Mouse (Mus musculus) testis, adult 2 months (tissue): Measurements from ENCODE around the gene Abhd15. TPM values are rescaled to one million over a fixed set of nuclear protein-coding genes. Genes with fewer than 3 reads are reported as not detected.
A peak's percentile ranks its signal among the peaks of the same experiment; 100 is the strongest.

Experiments
- H3K27ac ChIP-seq: fragments of 200-500 bp; 2 replicates; pipeline ENCODE4 v1.5.1; 2012; ENCODE audit warnings: low read depth, low read length; ENCODE audit not compliant: control insufficient read depth, insufficient read depth
- H3K27me3 ChIP-seq: fragments of 200-500 bp; 2 replicates; pipeline ENCODE4 v1.6.1; 2012; ENCODE audit warnings: mild to moderate bottlenecking, low read length, moderate library complexity; ENCODE audit not compliant: control insufficient read depth, insufficient read depth
- H3K36me3 ChIP-seq: fragments of 200-500 bp; 2 replicates; pipeline ENCODE4 v1.6.1; 2012; ENCODE audit warnings: mild to moderate bottlenecking, low read length; ENCODE audit not compliant: control insufficient read depth, insufficient read depth
- H3K4me1 ChIP-seq: fragments of 200-500 bp; 2 replicates; pipeline ENCODE4 v1.6.1; 2012; ENCODE audit warnings: low read length; ENCODE audit not compliant: control insufficient read depth, insufficient read depth
- H3K4me3 ChIP-seq: fragments of 200-500 bp; 2 replicates; pipeline ENCODE4 v1.5.1; 2012; ENCODE audit warnings: low read depth, mild to moderate bottlenecking, low read length, moderate library complexity, mixed read lengths; ENCODE audit not compliant: control insufficient read depth
- CTCF ChIP-seq: fragments of 200-500 bp; IDR thresholded peaks from 2 replicates; pipeline ENCODE4 v1.5.1; 2012; ENCODE audit warnings: low read depth, mild to moderate bottlenecking, inconsistent platforms, low read length, moderate library complexity; ENCODE audit not compliant: control insufficient read depth, insufficient read depth, insufficient replicate concordance
- POLR2A ChIP-seq: fragments of 200-500 bp; IDR thresholded peaks from 2 replicates; pipeline ENCODE4 v1.6.1; 2012; ENCODE audit warnings: low read depth, mild to moderate bottlenecking, inconsistent platforms, low read length, moderate library complexity; ENCODE audit not compliant: control insufficient read depth
- polyA plus RNA-seq: library from polyadenylated mRNA; depleted of rRNA; stranded (reverse); fragments of >200 nt; gene quantifications from 2 replicates; pipeline ENCODE4 v1.2.3, GENCODE M21; 2012

Gene Abhd15
- polyA plus RNA-seq, 1 experiment, result 0.17 TPM

- TF ChIP-seq CTCF (no peak), POLR2A (no peak)
- no peaks in the 10 kb centered on the region for H3K27me3 ChIP-seq
Observed at GRCm38 (mm10) chr11:77476216-77476615, 38.7 kb upstream of the Abhd15 start.

DNA sequence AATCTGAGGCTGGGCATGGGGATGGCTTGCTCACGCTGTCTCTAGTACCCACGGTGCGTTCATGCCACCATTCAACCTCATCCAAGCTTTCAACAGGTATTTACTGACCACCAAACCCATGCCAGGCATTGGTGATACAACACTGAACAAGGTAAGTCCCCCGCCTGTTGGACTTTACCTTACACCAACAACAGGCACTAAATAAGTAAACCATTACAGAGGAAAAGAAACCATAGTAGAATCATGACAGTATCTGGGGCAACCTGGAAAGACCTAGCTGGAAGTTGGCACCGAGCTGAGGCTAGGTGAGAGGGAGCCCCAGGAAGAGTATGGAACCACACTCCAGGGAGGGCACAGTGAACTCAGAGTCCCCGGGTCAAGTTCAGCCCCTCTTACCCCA lies 38.0 kb upstream of the Abhd15 start:
- H3K4me3 ChIP-seq, result no peak overlapping the region
- no peaks in the 10 kb centered on the region for H3K27me3 ChIP-seq
- TF ChIP-seq POLR2A (no peak), CTCF (no peak)
- H3K36me3 ChIP-seq, result no peaks in the 10 kb centered on the region
- H3K27ac ChIP-seq, result no peak overlapping the region
- H3K4me1 ChIP-seq, result peaks cover under 1% of the 10 kb centered on the region

More at GRCm38 (mm10) chr11:77476216-77476615, 38.7 kb upstream of the Abhd15 start:
- Histone ChIP-seq H3K4me1 (peaks cover 5% of the 10 kb centered on the region), H3K27ac (no peak overlapping the region), H3K36me3 (no peaks in the 10 kb centered on the region), H3K4me3 (no peak overlapping the region)

DNA sequence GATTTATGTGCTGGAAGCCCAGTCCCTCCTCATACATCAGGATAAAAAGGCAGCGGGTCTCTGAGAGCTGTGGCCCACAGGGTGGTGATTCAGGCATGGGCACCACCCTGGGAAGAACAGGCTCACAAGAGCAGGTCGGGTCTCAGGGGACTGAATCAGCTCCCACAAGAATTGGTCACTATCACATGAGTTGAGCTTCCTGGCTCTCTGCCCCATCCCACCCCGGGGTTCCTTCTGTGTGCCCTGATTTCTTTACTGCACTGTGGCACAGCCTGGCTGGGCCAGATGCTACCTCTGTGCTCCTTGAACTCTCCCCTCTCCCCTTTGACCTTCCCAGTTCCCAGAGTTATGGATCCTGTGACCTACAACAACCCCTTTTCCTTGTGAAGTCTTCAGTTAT lies 31.9 kb upstream of the Abhd15 start:
- Histone ChIP-seq H3K4me1 (no peaks in the 10 kb centered on the region), H3K4me3 (no peak overlapping the region), H3K27ac (no peak overlapping the region), H3K27me3 (no peaks in the 10 kb centered on the region), H3K36me3 (no peaks in the 10 kb centered on the region)
- TF ChIP-seq POLR2A (no peak), CTCF (no peak)

- no peaks in the 10 kb centered on the region for H3K36me3 ChIP-seq
- TF ChIP-seq POLR2A, result no peak
- no peak for TF ChIP-seq CTCF
- H3K27me3 ChIP-seq, result no peaks in the 10 kb centered on the region
- H3K4me1 ChIP-seq, result peaks cover 2% of the 10 kb centered on the region
- H3K27ac ChIP-seq, result no peak overlapping the region
- H3K4me3 ChIP-seq, result no peak overlapping the region
Observed at GRCm38 (mm10) chr11:77483510-77484255, 31.2 kb upstream of the Abhd15 start.

DNA sequence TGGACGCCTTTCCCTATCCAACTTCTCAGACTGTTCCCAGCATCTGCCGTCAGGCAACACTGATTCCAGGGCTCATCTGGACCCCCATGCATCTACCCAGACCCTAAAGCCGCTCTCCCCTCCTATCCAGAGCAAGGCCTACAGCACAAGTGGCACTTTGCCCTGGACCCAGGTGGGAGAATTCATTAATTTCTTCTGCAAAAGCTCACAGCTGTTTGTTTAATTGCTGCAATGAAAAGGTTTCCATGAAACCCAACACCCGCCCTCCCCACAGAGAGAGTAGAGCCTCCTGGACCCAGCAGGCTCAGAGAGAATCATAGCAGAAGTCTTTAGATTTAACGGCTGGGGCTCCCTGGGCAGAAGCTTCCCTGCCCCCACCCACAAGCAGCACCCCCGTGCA lies 29.7 kb upstream of the Abhd15 start:
- no peak overlapping the region for H3K4me3 ChIP-seq
- H3K27ac ChIP-seq, result no peak overlapping the region
- peaks cover 3% of the 10 kb centered on the region; the same call in 1 of the 2 replicates for H3K27me3 ChIP-seq
- no peak for TF ChIP-seq CTCF
- no peak for TF ChIP-seq POLR2A
- H3K4me1 ChIP-seq, result peaks cover 13% of the 10 kb centered on the region
- H3K36me3 ChIP-seq, result no peaks in the 10 kb centered on the region

GRCm38 (mm10) chr11:77486798-77487197 lies 28.1 kb upstream of the Abhd15 start:
- Histone ChIP-seq H3K4me3 (no peak overlapping the region), H3K27me3 (peaks cover 3% of the 10 kb centered on the region; the same call in 1 of the 2 replicates), H3K4me1 (peaks cover 18% of the 10 kb centered on the region), H3K27ac (no peak overlapping the region), H3K36me3 (no peaks in the 10 kb centered on the region)
- TF ChIP-seq POLR2A, result no peak
- TF ChIP-seq CTCF, result no peak

GRCm38 (mm10) chr11:77488771-77489581 lies 25.9 kb upstream of the Abhd15 start:
- Histone ChIP-seq H3K27me3 (peaks cover 3% of the 10 kb centered on the region; the same call in 1 of the 2 replicates), H3K4me3 (peak overlapping the region; percentile 59)
- no peak for TF ChIP-seq CTCF
- no peak for TF ChIP-seq POLR2A

More at GRCm38 (mm10) chr11:77488771-77489581, 25.9 kb upstream of the Abhd15 start:
- Histone ChIP-seq H3K4me1 (peaks cover 28% of the 10 kb centered on the region), H3K27ac (no peak overlapping the region), H3K36me3 (no peaks in the 10 kb centered on the region)
